Mouse (Mus musculus): ENCODE data around the gene Gpr3. TPM values are rescaled to one million over a fixed set of nuclear protein-coding genes. Genes with fewer than 3 reads are reported as not detected.
A peak's percentile ranks its signal among the peaks of the same experiment; 100 is the strongest.

Gene Gpr3
- polyA plus RNA-seq, 1 experiment from 2014 or later = 0.27 TPM

DNA sequence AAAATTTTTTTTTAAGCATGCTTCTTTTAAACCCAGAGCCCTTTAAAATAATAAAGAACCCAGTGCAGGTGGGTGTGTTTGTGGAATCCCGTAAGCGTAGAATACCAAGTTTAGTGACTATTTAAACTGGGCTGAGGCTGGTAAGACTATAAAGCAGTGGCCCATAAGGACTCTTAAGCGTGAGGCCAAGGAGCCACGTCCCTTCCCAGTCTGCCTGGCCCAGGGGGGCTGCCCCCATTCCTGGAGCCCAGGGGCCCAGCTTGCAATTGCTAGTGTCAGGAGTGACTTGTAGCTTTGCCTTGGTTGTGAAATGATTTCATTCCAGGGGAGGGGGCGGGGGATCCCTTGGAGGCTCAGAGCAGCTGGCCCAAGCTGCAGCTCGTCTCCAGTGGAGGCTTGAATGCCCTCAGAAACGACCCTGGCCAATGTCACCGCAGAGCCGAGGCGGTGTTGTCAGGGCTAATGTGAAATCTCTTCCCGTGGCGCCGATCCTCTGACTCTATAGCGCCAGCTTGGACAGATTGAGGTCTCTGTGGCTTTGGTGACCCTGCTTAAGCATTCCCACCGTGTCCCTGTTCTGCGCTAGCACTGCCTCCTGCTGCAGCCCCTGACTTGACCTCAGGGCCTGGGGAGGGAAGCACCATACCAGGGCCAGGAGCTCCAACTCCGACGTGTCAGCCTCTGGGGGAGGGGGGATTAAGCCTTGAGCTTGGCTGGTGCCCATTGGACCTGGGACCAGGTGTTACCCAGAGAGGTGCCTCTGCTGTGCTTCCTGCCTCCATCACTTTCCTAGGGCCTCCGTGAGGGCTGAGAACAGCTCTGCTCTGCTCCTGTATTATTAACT lies 13.8 kb downstream of the Gpr3 start:
- H3K9ac ChIP-seq = peak overlapping the region; percentile 41; the same call in 1 of the 2 replicates
- 0 out of 2 replicates have a peak, but pooled peaks have one; percentile 27 for ATAC-seq (ENCODE audit: insufficient number of reproducible peaks, low FRiP score)
- peak overlapping the region; percentile 15; the same call in 1 of the 2 replicates for H3K4me2 ChIP-seq
- peaks cover 61% of the 10 kb centered on the region for H3K4me1 ChIP-seq (replicated peaks)
- H3K27me3 ChIP-seq (replicated peaks) = no peaks in the 10 kb centered on the region
- 30% methylated on average over 19 of the region's 19 CpGs for WGBS
- no peaks in the 10 kb centered on the region for H3K9me3 ChIP-seq (replicated peaks)
- peaks cover 39% of the 10 kb centered on the region for H3K36me3 ChIP-seq
- H3K27ac ChIP-seq (ENCODE audit: poor library complexity, severe bottlenecking) = peak overlapping the region; percentile 92
- H3K4me3 ChIP-seq = no peak overlapping the region

DNA sequence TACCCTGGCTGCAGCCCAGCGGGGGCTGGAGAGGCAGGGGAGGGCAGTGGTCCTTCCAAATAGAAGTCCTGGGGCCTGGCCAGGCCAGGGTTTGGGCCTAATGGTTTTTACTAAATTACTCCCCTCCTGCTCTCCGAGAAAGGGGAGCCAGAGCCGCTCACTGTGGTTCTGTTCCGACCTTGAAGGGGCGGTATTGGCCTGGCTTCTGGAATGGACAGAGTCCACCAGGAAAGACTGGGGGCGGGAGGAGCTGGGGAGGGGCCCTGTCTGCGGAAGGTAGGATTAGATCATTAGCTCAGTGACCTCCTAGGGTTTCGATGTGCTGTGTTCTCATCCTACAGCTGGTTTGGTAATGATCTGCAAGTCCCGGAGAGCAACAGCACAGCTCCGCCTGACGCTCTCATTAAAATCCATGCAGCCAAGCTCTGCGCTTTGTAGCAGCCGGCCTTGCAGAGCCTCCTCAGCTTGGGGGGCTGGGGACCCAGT lies 14.5 kb downstream of the Gpr3 start:
- Histone ChIP-seq H3K27ac (ENCODE audit: poor library complexity, severe bottlenecking) (peak overlapping the region; percentile 92), H3K36me3 (peaks cover 46% of the 10 kb centered on the region), H3K9ac (peak overlapping the region; percentile 49), H3K4me2 (no peak overlapping the region), H3K4me1 (replicated peaks) (peaks cover 60% of the 10 kb centered on the region), H3K4me3 (no peak overlapping the region), H3K27me3 (replicated peaks) (no peaks in the 10 kb centered on the region), H3K9me3 (replicated peaks) (no peaks in the 10 kb centered on the region)
- no peak for ATAC-seq (ENCODE audit: insufficient number of reproducible peaks, low FRiP score)
- 30% methylated on average over 13 of the region's 13 CpGs for WGBS

DNA sequence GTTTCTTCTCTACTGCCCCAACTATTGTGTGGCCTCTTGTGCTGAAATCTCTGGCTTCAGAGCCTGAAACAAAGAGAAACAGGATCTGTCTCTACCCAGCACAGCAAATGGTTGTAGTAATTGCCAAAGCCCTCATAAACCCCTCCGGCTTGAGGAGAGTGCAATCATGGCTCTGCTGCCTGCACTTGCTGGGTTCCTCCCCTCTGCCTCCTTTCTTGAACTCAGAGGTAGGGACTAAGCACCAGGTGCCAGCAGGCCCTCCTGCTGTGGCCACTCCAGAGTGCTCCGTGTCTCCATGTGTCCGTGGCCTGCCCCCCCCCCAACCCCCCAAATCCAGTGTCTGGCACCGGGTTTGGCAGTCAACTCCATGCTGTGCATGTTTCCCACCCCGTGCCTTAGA lies 15.0 kb downstream of the Gpr3 start:
- ATAC-seq (ENCODE audit: insufficient number of reproducible peaks, low FRiP score) = no peak
- H3K27ac ChIP-seq (ENCODE audit: poor library complexity, severe bottlenecking) = peak overlapping the region; percentile 92
- H3K9me3 ChIP-seq (replicated peaks) = no peaks in the 10 kb centered on the region
- H3K9ac ChIP-seq = peak overlapping the region; percentile 49
- H3K27me3 ChIP-seq (replicated peaks) = no peaks in the 10 kb centered on the region
- peaks cover 51% of the 10 kb centered on the region for H3K36me3 ChIP-seq
- H3K4me2 ChIP-seq = no peak overlapping the region
- H3K4me1 ChIP-seq (replicated peaks) = peaks cover 60% of the 10 kb centered on the region
- no peak overlapping the region for H3K4me3 ChIP-seq
- WGBS = 29% methylated on average over 5 of the region's 5 CpGs

DNA sequence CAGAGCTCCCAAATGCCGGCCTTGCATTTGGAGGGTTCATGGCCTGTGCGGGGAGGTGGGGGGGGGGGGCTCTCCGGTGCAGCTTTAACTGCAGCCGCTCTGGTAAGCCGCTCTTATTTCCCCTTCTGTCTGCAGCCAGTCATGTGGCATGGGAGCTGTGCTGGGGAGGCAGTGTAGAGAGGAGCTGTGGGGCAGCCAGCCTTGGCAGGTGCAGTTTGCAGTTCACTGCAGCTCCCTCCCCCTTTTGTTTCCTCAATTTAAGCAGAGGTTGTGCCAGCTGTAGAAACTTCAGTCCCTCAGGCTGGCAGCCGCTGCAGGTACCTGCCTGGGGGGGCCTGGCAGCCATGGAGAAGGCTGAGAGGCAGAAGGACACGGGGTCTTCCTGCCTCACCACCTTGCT lies 15.5 kb downstream of the Gpr3 start:
- Histone ChIP-seq H3K4me1 (replicated peaks) (peaks cover 59% of the 10 kb centered on the region), H3K36me3 (peaks cover 56% of the 10 kb centered on the region), H3K9me3 (replicated peaks) (no peaks in the 10 kb centered on the region), H3K4me3 (no peak overlapping the region), H3K27ac (ENCODE audit: poor library complexity, severe bottlenecking) (peak overlapping the region; percentile 12), H3K9ac (peak overlapping the region; percentile 48), H3K27me3 (replicated peaks) (no peaks in the 10 kb centered on the region), H3K4me2 (no peak overlapping the region)
- WGBS = 54% methylated on average over 7 of the region's 7 CpGs
- no peak for ATAC-seq (ENCODE audit: insufficient number of reproducible peaks, low FRiP score)

DNA sequence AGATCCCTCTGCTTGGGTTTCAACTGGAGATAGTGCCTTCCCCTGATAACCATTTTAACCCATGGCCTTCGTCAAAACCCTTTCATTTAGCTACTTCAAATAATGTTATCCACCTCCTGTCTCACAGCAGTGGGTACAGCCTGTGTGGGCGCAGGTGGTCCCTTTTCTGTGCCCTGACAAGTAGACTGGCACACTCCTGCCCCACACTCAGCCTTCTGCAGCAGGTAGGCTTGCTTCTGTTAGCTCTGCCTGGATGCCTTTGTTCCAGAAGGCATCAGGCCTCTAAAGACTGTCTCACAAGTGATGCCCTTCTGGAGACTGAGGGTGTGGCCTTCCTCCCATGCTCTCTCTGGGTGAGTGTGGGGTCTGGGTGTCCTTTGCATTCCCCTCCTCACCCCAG lies 16.2 kb downstream of the Gpr3 start:
- no peak overlapping the region for H3K4me2 ChIP-seq
- 0 out of 2 replicates have a peak overlapping the region, but pooled peaks have one; percentile 6 for H3K9ac ChIP-seq
- H3K4me3 ChIP-seq = no peak overlapping the region
- no peaks in the 10 kb centered on the region for H3K9me3 ChIP-seq (replicated peaks)
- H3K27ac ChIP-seq (ENCODE audit: poor library complexity, severe bottlenecking) = no peak overlapping the region
- 71% methylated on average over 2 of the region's 2 CpGs for whole genome bisulfite sequencing
- no peaks in the 10 kb centered on the region for H3K27me3 ChIP-seq (replicated peaks)
- peaks cover 63% of the 10 kb centered on the region for H3K36me3 ChIP-seq
- peaks cover 52% of the 10 kb centered on the region for H3K4me1 ChIP-seq (replicated peaks)
- ATAC-seq (ENCODE audit: insufficient number of reproducible peaks, low FRiP score) = no peak

DNA sequence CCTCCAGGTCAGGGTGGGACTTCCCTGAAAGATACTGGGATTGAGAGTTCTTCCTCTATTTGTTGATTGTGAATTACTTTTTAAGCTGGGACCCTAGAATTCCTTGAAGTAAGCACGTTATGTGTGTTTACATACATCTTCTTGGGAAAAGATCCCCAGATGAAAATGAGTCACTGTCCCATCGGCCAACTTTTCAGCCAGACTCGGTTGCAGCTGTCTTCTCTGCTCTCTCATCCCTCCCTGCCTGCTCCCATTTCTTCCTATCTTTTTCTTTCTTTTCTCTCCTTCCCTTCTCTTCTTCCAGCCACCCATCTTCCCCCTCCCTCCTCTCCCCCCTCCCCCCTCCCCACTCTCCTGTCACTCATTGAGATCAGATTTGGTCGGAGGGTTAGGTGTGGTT lies 17.3 kb downstream of the Gpr3 start:
- Histone ChIP-seq H3K4me2 (no peak overlapping the region), H3K27ac (ENCODE audit: poor library complexity, severe bottlenecking) (no peak overlapping the region), H3K4me3 (no peak overlapping the region), H3K9ac (no peak overlapping the region), H3K27me3 (replicated peaks) (no peaks in the 10 kb centered on the region), H3K36me3 (peaks cover 74% of the 10 kb centered on the region), H3K9me3 (replicated peaks) (no peaks in the 10 kb centered on the region), H3K4me1 (replicated peaks) (peaks cover 41% of the 10 kb centered on the region)
- 63% methylated on average over 4 of the region's 4 CpGs for WGBS
- ATAC-seq (ENCODE audit: insufficient number of reproducible peaks, low FRiP score) = no peak

DNA sequence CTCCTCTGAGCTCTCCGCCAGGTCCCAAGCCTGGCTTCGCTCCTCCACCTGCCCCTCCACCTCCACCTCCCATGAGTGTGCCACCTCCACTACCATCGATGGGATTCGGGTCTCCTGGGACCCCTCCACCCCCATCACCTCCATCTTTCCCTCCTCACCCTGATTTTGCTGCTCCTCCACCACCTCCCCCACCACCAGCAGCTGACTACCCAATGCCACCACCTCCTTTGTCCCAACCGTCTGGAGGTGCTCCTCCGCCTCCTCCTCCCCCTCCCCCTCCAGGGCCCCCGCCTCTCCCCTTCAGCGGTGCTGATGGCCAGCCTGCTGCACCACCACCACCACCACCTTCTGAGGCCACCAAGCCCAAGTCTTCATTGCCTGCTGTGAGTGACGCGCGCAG lies 17.9 kb downstream of the Gpr3 start:
- ATAC-seq (ENCODE audit: insufficient number of reproducible peaks, low FRiP score) = no peak
- Histone ChIP-seq H3K36me3 (peaks cover 80% of the 10 kb centered on the region), H3K9ac (no peak overlapping the region), H3K27me3 (replicated peaks) (no peaks in the 10 kb centered on the region), H3K4me2 (no peak overlapping the region), H3K4me3 (no peak overlapping the region), H3K9me3 (replicated peaks) (no peaks in the 10 kb centered on the region), H3K27ac (ENCODE audit: poor library complexity, severe bottlenecking) (no peak overlapping the region), H3K4me1 (replicated peaks) (peaks cover 35% of the 10 kb centered on the region)
- WGBS = 81% methylated on average over 11 of the region's 11 CpGs

DNA sequence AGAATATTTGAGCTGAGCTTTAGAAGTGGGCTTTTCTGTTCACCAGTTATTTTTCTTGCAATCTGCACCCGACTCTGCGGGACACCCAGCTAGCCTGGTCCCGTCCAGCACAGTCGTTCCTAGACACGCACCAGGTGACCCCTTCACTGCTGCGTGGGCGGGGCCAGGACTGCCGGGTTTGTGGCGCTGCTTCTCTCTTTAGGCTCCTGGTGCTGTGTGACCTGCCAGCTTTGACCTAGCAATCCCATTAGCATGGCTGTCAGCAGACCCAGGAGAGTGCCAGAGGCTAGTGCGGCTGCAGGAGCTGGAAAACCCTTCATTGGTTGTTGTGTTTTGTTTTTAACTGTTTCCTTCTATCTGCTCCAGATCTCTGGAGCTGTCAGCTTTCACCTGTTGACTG lies 22.9 kb downstream of the Gpr3 start:
- Histone ChIP-seq H3K27ac (ENCODE audit: poor library complexity, severe bottlenecking) (no peak overlapping the region), H3K4me2 (no peak overlapping the region), H3K9ac (no peak overlapping the region), H3K4me1 (replicated peaks) (peaks cover 17% of the 10 kb centered on the region), H3K9me3 (replicated peaks) (no peaks in the 10 kb centered on the region), H3K36me3 (peaks cover 93% of the 10 kb centered on the region), H3K27me3 (replicated peaks) (no peaks in the 10 kb centered on the region), H3K4me3 (no peak overlapping the region)
- 63% methylated on average over 10 of the region's 10 CpGs for WGBS
- ATAC-seq (ENCODE audit: insufficient number of reproducible peaks, low FRiP score) = no peak

DNA sequence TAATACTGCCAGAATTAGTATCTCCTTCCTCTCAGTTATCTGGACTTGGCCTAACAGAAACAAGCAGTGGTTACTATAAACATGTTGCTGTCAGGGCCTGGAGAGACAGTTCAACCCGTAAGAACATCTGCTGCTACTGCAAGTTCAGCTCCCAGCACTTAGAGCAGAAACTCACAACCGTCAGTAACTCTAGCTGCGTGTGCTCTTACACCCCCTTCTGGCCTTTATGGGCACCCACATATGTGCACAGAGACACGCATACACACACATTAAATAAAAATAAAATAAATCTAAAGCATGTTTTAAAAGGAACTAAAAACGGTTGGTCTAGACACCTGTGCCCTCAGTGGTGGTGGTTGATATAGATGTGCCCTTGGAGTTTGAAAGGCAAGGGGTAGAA lies 25.5 kb downstream of the Gpr3 start:
- 91% methylated on average over 5 of the region's 5 CpGs for WGBS
- H3K27me3 ChIP-seq (replicated peaks) = no peaks in the 10 kb centered on the region

DNA sequence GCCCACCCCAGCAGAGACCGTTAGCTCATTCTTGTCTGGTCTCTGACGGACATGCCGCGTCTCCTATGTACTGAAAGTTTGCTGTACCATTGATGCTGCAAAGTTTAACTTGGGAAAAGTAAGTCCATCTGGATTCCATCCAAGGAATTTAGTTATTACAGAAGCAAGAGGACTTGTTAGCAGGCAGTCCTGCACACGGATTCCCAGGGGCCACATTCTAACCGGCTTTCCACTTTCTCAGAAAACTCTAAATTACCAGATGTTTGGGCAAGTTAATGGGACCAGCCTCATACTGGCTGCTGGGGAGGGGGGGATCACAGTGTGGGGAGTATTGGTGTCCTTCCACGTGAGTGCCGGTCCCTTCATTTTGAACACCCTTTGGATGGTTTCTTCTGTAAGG lies 26.4 kb downstream of the Gpr3 start:
- no peaks in the 10 kb centered on the region for H3K9me3 ChIP-seq (replicated peaks)
- ATAC-seq (ENCODE audit: insufficient number of reproducible peaks, low FRiP score) = no peak
- no peaks in the 10 kb centered on the region for H3K27me3 ChIP-seq (replicated peaks)
- H3K4me1 ChIP-seq (replicated peaks) = peaks cover 39% of the 10 kb centered on the region
- no peak overlapping the region for H3K9ac ChIP-seq
- peak overlapping the region; percentile 72 for H3K27ac ChIP-seq (ENCODE audit: poor library complexity, severe bottlenecking)
- no peak overlapping the region for H3K4me3 ChIP-seq
- H3K36me3 ChIP-seq = peaks cover 68% of the 10 kb centered on the region
- no peak overlapping the region for H3K4me2 ChIP-seq
- 81% methylated on average over 8 of the region's 8 CpGs for WGBS

More for the DNA sequence above, 25.5 kb downstream of the Gpr3 start:
- Histone ChIP-seq H3K4me2 (no peak overlapping the region), H3K36me3 (peaks cover 70% of the 10 kb centered on the region), H3K9ac (no peak overlapping the region), H3K4me1 (replicated peaks) (peaks cover 39% of the 10 kb centered on the region), H3K9me3 (replicated peaks) (no peaks in the 10 kb centered on the region), H3K27ac (ENCODE audit: poor library complexity, severe bottlenecking) (no peak overlapping the region), H3K4me3 (no peak overlapping the region)
- ATAC-seq (ENCODE audit: insufficient number of reproducible peaks, low FRiP score) = no peak

DNA sequence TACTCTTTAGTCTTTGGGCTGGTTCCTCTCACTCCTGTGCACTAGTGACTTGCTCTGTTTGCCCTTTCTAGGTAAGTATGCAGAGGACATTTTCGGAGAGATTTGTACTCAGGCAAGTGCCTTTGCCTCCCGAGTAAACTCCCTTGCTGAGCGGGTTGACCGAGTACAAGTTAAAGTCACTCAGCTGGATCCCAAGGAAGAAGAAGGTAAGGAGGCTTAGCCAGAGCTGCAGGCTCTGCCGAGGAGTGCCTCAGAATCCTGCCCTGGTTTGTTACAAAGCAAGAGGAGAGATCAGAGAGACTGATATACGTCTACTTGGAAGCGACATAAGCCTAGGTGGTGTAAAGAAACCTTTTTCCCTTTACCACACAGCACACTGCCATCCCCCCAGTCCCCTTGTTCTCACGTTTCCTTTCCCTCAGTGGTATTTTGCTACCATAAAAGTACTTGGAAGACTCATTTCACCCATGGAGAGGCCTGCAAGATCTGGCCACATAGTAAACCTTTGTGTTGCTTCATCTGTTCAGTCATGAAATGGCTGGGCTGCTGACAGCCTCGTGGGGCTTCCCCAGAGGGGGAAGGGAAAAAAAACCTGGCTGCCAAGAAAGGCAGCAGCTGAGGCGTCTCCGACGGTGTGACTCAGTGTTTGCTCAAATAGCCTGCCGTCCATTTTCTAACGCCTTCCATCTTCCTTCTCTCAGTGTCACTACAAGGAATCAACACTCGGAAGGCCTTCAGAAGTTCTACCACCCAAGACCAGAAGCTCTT lies 27.3 kb downstream of the Gpr3 start:
- no peaks in the 10 kb centered on the region for H3K9me3 ChIP-seq (replicated peaks)
- H3K4me2 ChIP-seq = 0 out of 2 replicates have a peak overlapping the region, but pooled peaks have one; percentile 6
- no peaks in the 10 kb centered on the region for H3K27me3 ChIP-seq (replicated peaks)
- H3K27ac ChIP-seq (ENCODE audit: poor library complexity, severe bottlenecking) = peak overlapping the region; percentile 72
- peaks cover 66% of the 10 kb centered on the region for H3K36me3 ChIP-seq
- H3K4me3 ChIP-seq = no peak overlapping the region
- WGBS = 34% methylated on average over 15 of the region's 15 CpGs
- peak overlapping the region; percentile 24; the same call in 1 of the 2 replicates for H3K9ac ChIP-seq
- H3K4me1 ChIP-seq (replicated peaks) = peaks cover 39% of the 10 kb centered on the region
- no peak for ATAC-seq (ENCODE audit: insufficient number of reproducible peaks, low FRiP score)

Measured in heart, embryonic 12.5 days (tissue).